Mouse (Mus musculus) thymus, postnatal 14 days (tissue): ENCODE data around the gene Hectd3.
A peak's percentile ranks its signal among the peaks of the same experiment; 100 is the strongest.

Experiments used
- DNase-seq: peaks from one replicate; pipeline ENCODE4 v3.0.0; 2021

Gene Hectd3

GRCm38 (mm10) chr4:116995131-116995797, at the start of gene Hectd3:
Hectd3 (plus strand) TSS chr4:116995317.
- peak; percentile 65 for DNase-seq

- no peak for DNase-seq
These were observed 43.5 kb upstream of the Hectd3 start for GRCm38 (mm10) chr4:116951642-116952041.

DNA sequence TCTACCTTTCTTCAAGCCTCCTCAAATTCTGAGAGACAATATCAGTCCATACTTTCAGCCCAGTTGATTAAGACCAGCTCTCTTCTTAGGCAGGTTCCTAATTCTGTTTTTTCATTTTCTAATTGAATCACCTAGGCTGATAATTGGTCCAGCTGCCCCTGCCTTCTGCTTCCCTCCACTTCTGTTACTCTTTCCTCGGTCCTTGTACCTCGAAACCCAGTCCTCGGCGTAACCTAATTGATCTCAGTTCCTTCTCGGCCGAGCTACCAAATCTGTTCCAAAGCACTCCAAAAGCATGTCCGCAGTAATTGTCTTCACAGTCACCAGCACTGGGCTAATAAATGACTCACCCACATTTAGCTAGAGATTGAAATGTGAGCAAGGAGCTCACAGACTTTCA, 40.2 kb upstream of the Hectd3 start:
- no peak for DNase-seq

DNA sequence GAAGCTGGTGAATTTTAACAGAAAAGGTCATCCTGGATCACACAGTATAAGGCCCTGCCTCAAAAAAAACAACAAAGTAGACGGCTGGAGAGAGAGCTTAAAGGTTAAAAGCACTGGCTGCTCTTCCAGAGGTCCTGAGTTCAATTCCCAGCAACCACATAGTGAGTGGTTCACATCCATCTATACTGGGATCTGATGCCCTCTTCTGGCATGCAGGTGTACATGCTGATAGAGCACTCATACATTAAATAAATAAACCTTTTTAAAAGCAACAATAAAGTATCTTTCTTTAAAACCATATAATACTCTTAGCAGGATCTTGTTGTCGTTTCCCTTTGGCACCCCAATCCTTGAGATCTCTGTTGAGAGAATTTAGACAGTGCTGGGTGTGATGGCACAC, 18.6 kb upstream of the Hectd3 start:
- DNase-seq = no peak

DNA sequence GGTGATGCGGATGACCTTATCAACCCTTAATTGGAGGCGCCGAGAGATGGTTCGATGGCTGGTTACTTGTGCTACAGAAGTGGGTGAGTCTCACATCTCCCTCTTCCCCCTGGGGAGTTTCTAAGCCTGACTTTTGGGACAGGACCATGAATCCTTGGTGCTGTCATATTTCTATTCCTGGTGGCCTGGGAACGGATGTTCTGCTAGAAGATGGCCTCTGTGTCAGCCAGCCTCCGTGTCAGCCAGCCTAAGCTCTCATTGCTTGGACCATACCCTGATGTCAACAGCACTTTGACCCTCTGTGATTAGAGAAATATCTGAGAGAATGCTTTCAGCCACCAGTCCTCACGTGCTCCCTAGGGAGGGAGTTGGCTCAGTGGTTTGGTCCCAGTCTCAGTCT, 9.4 kb upstream of the Hectd3 start:
- DNase-seq = no peak

GRCm38 (mm10) chr4:116986400-116987121, 8.6 kb upstream of the Hectd3 start:
- DNase-seq = peak; percentile 76

GRCm38 (mm10) chr4:116987122-116987456, 8.0 kb upstream of the Hectd3 start:
- no peak for DNase-seq

- no peak for DNase-seq
These were observed 5.4 kb upstream of the Hectd3 start for GRCm38 (mm10) chr4:116989731-116990130.

- peak; percentile 80 for DNase-seq
These were observed 3.8 kb upstream of the Hectd3 start for GRCm38 (mm10) chr4:116991366-116991765.

DNA sequence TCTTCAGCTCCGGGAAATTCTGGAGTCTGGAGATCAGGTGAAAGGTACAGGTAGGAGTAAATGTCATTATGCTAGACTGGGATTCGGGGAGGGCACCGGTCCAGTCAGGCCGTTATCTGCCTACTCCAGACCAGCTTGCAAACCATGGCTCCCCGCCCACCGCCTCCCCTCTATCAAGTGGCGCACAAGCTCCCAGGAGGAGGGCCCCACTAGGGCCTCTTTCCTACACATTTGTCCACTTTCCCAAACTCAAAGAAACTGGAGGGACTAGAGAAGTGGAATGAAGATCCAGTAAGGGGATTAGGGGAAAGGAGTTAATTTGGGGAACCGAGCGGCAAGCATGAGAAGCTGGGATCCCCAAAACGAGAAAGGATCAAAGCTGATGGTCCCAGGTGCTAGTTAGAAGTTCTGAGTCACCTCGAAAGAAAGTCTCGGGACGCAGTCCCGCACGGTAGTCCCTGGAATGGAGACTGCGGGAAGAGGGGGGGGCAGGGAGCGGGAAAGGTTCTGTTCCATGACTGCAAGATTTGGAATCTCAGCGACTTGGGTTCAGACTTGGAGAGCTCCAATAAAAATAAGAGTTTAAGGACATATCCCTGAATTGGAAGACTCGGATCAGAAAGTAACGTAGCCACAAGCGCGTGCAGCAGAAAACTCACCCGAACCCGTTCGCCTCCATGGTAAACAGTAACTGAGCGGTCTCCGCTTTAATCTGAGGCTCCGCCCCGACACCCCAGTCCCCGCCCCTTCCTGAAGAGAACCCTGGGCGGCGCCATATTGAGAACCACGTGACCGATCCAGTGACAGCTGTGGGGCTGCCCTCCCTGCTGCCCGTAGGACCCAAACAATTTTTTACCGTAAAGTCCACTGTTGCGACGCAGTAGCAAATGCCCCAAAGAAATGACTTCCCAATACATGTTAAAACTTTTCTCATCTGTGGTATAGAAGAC, 1.2 kb upstream of the Hectd3 start, which contains the start of gene Urod:
Urod (minus strand) TSS at position 742 of the 950 bp plus-strand sequence.
- peak; percentile 98 for DNase-seq

GRCm38 (mm10) chr4:116995798-116996135, 650 bp downstream of the Hectd3 start:
- DNase-seq = peak; percentile 52

- DNase-seq = no peak
These were observed 4.5 kb downstream of the Hectd3 start for GRCm38 (mm10) chr4:116999513-117000154.

DNA sequence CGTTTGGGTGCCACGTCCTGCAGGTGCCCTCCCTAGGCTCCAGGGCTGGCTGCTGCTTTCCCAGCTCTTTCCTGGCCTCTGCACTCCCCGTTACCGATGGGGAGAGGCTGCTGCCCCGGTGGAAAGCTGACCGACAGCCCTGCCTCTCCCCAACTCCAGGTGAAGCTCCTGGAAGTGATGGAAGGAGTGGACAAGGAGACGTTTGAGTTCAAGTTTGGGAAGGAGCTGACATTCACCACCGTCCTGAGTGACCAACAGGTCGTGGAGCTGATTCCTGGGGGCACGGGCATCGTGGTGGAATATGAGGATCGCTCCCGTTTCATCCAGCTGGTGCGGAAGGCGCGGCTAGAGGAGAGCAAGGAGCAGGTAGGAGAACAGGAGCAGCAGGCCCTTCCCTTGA, 6.8 kb downstream of the Hectd3 start:
- no peak for DNase-seq

DNA sequence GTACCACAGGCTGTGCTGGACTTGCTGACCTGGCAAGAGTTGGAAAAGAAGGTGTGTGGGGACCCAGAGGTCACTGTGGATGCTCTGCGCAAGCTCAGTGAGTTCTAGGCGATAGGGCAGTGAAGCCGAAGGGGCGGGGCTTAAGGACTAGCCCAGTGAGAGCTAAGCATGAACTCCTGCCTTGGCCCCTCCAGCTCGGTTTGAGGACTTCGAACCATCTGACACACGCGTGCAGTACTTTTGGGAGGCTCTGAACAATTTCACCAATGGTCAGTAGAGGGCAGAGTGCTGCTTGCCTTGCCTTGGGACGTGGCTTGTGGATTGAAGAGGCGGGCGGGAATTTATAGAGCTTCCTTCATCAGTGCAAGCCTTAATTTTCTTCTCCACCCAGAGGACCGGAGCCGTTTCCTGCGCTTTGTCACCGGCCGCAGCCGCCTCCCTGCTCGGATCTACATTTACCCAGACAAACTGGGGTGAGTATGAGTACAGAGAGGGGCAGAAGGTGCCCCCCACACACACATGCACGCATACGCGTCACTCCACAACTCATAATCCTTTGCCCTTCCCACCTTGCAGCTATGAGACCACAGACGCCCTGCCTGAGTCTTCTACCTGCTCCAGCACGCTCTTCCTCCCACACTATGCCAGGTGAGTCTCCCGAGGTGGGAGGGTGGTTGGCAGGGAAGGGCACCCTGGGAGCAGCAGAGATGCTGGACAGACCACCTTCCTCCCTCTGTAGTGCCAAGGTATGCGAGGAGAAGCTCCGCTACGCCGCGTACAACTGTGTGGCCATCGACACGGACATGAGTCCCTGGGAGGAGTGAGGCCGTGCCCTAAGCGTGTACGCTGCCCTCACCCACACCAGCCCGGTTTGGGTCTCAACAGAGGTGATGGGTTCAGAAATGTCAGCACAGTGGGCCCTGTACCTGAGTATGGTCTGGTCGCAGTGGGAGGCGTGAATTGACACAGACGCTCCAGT, 7.7 kb downstream of the Hectd3 start:
- peak; percentile 48 for DNase-seq

GRCm38 (mm10) chr4:117004649-117005048, 9.5 kb downstream of the Hectd3 start:
- DNase-seq = no peak

DNA sequence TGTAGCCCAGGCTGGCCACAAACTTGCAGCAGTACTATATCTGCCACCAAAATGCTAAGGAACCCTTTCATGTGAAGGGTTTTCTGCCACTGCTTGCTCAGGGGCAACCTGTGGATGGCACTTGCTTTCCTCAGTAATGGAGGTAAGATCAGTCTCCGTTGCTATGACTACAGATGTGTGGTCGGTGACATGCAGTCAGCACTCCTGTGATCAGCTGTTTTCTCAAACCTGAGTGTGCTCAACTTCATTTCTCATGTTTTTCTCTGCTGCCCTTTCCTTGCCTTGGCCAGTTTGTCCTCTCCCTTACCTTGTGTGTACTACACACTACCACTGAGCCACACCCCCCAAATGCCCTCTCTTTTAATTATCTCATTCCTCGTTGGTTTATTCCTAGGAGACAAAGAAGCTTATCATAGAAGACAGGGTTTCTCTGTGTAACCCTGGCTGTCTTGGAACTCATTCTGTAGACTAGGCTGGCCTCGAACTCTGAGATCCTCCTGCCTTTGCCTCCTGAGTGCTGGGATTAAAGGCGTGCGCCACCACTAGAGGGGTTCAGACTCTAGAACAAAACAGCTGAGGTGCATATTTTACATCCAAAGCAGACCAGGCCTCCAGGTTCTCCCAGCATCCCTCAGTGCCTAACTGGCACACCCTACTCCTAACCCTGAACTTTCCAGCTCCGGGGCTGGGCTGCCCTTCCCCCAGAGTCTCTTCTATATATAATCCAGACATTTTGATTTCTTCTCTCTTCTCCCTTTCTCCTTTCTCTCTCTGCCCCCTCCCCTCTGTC, 10.7 kb downstream of the Hectd3 start:
- DNase-seq = no peak

GRCm38 (mm10) chr4:117007058-117007457, 11.9 kb downstream of the Hectd3 start:
- no peak for DNase-seq

GRCm38 (mm10) chr4:117010231-117010630, 15.1 kb downstream of the Hectd3 start:
- DNase-seq = no peak

- DNase-seq = no peak
These were observed 18.5 kb downstream of the Hectd3 start for GRCm38 (mm10) chr4:117013596-117013995.

DNA sequence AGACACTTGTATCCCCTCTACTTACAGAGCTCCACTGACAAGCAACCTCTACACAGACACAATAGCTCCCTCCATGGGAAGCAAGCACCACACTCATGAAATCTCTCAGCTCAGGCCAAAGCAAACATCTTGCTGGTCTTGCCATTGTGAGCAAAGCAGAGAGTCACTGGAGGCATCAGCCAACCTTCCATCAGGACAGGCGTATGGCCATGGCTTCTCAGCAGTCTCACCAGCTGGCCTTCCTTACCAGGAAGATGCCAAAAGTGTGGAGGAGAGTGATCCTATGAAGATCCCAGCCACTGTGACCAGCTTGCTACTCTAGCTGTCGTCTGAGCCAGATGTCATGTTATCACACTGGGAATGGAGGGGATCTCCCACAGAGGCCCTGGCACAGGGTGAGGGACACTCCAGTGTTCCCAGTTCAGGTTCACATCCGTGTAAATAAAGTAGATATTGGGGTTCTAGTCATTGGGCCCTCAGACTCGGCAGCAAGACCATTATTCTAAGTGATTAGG, 19.8 kb downstream of the Hectd3 start:
- no peak for DNase-seq

GRCm38 (mm10) chr4:117017738-117018137, 22.6 kb downstream of the Hectd3 start:
- DNase-seq = no peak
